Mouse (Mus musculus) left cerebral cortex, adult 18-20 months (tissue): Measurements from ENCODE around the gene Trit1. TPM values are rescaled to one million over a fixed set of nuclear protein-coding genes. Genes with fewer than 3 reads are reported as not detected.
A peak's percentile ranks its signal among the peaks of the same experiment; 100 is the strongest.

ENCODE experiments used
- DNase-seq, 2 experiments: peaks; one replicate each; pipeline ENCODE4 v3.0.0; 2021 to 2022; ENCODE audit warnings: low spot score in 2 of 2, mixed read lengths in 1 of 2
- total RNA-seq, 2 experiments: library from RNA; stranded (reverse); gene quantifications; 2 replicates each; pipeline ENCODE4 v1.2.3; 2021

Gene Trit1
- total RNA-seq, 2 experiments from 2014 or later: 18.0 to 18.2 TPM

DNA sequence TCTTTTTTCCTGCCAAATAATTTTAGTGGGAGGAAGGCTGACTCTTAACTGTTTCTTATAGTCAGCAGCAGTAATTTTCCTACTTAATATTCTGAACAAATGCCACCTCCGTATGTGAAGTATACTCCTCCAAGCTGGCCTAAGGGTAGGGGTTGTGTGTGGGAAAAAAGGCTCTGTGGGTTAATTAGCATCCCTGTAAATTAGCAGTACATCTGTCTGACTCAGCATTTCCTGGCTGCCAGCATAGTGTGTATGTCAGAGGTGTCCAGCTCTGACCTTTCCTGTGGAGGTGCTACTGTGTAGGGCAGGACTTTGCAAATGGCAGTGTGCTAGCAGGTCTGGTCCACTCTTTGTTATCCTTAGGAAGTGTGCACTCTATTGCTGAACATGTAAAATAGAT, 27.5 kb downstream of the Trit1 start:
- DNase-seq: no peak

DNA sequence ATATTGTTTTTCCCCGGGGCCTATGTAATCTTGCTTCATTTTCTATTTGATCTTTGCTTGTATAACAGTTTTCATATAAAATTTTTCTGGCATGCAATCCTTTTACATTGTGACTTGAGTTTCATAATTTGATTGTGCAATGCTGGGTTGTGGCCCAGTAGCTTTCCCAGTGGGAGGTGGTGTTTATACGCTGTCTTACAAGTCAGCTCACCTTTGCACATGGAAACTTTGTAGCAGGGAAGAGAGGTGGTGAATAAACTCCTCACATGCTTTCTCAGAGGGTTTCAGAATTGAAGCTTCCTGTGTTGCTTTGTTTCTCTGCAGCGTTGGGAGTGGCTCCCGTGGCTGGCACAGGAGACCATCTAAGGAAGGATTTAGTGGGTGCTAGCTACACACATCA, 28.4 kb downstream of the Trit1 start:
- no peak for DNase-seq

DNA sequence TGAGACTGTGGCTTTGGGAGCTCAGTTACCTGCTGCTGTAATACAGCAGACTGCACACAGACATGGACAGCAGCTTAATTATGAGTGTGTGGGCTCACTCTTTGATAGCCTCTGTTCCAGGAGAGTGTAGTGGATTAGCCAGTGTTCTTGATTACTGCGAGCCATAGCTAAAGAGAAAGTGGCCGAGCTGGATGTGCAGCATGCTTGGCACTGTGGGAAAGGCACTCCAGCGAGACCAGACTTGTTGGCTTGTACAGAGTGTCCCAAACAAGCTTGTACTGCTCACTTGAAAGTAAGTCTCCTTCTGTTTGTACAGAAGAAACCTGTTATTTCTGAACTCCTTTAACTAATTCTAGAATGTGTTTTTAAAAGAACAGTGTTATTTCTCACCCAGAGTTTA, 29.9 kb downstream of the Trit1 start:
- no peak for DNase-seq

DNA sequence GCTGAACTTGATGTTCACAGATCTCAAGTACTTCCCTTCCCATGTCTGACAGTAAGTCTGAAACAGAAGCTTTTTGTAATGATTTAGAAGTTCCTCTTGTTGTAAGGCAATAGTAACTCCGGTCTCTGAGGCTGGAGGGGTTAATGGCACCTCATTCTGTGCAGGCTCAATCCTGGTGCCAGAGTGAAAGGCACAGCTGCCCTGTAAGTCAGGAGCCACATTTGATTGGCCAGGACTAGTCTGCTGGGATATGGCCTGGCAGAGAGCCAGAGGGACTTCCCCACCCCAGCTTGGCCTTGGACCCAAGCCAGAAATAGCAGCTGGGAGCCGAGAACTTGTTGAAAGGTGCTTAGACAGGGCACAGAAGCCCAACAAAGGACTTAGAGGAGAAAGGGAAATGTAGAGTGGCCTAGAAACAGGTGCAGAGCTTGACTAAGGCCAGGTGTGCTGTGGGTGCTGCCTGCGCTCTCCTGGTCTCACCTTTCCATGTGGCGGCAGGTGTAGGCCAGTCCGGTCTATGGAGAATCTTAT, 34.3 kb downstream of the Trit1 start:
- peak; percentile 33 to 52 for DNase-seq

- DNase-seq: peak; percentile 52 to 67
These were observed 36.8 kb downstream of the Trit1 start for GRCm38 (mm10) chr4:123053179-123053578.

- DNase-seq: peak; percentile 63 to 67
These were observed 37.9 kb downstream of the Trit1 start for GRCm38 (mm10) chr4:123054172-123054790.

DNA sequence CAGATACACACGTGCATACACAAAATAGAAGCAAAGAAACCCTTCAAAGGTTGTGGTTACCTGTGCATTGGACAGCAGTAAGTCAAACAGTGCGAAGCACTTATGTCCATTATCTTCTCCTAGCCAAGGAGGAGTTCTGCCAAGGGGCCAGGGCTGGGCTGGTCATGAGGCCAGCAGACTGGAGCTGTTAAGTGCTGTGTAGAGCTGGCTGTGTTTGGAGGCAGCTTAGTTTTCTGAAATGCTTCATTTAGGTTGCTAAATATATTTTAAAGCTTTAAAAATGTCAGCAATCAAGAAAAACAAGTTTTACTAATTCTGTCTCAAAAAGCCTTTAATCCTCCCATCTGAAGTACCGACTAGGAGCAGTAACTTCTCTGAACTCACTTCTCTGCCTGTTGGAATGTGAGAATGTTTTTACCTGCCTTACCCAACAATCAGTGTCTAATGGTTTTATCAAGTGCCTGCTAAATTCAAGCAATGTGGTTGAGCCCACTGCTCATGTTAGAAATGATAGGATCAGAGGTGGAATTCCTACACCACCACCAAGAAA, 40.2 kb downstream of the Trit1 start:
- DNase-seq: no peak

DNA sequence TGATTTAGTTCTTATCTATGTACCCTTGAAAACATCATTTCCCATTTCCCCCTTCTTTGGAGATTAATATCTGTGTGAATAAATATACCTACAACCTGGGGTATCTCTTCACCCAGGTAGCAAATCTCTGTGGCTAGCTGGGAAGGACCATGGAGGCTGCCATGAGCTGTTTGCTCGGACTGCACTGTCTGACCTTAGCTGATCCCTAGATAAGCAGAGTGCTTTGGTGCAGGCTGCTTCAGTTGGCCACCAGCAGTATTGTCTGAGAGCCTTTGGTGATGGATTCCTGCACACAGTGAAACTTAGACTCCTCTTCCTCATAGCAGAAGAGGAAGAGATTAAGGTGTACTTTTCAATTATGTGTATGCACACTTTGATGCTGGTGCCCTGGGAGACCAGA, 41.6 kb downstream of the Trit1 start:
- no peak for DNase-seq

DNA sequence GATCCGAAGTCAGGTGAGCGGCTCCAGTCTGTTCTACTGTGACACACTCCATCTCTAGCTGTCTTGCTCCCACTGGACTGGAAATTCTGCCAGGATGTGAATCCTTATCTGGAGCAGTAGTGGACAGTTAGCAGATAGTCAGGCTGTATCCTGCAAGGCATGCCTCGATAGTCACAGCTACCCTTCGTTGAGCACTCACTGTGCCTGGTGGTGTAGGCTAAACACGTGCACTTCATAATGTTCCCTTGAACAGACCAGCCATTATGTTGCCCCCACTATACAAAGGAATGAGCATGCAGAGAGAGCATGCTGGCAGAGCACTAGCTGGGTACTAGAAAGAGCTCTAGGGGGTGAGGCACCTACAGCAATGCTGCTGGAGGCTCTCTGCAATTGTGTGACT, 45.3 kb downstream of the Trit1 start:
- DNase-seq: no peak

DNA sequence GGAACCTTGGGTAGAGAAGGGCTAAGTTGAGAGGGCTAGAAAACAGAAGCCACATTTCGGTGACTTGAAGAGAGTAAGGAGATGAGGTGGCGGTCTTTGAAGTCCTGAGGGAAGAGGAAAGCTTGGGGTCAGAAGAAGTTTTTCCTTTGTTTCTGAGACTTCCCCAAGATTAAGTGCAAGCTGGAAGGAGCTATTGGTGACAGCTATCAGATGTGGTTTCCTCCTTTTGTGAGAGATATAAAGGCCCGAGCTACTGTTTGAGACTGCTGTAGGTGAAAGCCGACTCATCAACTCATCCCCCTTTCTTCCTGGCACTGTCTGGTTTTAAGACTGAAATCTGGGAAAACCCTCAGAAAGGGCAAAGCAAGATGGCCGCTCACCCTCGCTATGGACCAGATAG, 52.2 kb downstream of the Trit1 start:
- no peak for DNase-seq

- DNase-seq: peak; percentile 28 to 29
These were observed 55.0 kb downstream of the Trit1 start for GRCm38 (mm10) chr4:123071266-123071966.

GRCm38 (mm10) chr4:123076928-123077327, 60.5 kb downstream of the Trit1 start:
- no peak for DNase-seq

- DNase-seq: no peak
These were observed 61.8 kb downstream of the Trit1 start for GRCm38 (mm10) chr4:123078231-123078630.

DNA sequence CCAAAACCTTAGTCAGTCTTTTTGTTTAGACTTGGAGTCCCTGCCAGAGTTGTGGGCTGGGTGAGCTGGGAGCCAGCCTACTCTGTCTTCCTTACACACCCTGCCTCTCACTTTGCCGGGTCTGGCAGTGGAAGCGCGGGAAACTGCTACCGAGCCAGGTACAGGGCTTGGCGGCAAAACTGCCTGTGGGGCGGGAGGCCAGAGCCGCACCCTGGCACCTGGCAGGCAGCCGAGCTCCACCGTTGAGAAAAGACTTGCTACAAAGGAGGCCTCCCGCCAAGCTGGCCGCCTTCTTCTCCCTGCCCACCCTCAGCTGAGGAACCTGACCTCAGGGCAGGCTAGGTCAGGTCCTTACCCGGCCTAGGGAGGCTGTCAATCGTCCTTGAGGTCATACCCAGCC, 64.4 kb downstream of the Trit1 start:
- peak; percentile 42 to 47 for DNase-seq

GRCm38 (mm10) chr4:123082283-123083163, 66.1 kb downstream of the Trit1 start:
- peak; percentile 55 to 60 for DNase-seq

GRCm38 (mm10) chr4:123083323-123083902, 67.0 kb downstream of the Trit1 start:
- no peak for DNase-seq

DNA sequence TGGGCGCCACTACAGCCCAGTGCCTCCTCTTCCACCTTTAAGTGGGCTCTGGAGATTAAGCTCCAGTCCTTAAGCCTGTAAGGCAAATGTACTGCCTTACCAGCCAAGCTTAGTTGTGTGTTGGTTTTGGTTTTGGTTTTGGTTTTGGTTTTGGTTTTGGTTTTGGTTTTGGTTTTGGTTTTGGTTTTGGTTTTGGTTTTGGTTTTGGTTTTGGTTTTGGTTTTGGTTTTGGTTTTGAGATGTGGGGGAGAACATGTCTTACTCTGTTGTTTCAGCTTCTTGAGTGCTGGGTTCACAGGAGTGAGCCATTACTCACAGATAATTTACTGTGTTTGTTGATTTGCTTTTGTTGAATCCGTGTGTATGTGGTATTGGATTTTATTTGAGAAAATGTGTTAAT, 68.9 kb downstream of the Trit1 start:
- no peak for DNase-seq

DNA sequence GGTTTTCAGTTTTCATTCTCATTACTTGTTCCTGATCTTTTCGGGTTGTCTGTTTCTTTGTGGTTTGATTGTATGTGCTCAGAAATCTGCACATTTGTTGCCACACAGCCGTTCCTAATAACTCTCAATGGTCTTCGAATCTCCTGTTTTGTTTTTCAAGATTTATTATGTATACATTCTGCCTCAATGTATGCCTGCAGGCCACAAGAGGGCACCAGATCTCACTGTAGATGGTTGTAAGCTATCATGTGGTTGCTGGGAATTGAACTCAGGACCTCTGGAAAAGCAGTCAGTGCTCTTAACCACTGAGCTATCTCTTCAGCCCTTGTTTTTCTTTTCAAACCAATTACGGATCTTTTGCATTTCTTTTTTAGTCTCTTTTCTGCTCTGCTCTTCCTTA, 70.0 kb downstream of the Trit1 start:
- DNase-seq: no peak

DNA sequence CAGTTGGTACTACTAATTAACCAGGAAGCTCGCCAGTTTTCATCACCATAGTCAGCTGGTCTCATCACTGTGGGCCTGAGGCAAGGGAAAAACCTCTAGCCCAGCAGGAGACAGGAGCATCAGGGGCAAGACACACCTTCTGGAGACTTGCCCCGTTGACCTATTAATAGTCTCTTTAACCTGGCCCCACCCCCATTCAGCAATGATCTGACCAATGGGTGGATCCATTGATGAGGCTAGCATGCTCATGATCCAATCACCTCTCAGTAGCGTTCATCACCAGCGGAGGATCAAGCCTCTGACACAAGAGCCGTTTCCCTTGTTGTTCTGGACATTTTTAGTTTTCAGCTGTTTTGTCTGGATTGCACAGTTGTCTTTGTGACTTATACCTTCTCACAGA, 76.2 kb downstream of the Trit1 start:
- DNase-seq: no peak

DNA sequence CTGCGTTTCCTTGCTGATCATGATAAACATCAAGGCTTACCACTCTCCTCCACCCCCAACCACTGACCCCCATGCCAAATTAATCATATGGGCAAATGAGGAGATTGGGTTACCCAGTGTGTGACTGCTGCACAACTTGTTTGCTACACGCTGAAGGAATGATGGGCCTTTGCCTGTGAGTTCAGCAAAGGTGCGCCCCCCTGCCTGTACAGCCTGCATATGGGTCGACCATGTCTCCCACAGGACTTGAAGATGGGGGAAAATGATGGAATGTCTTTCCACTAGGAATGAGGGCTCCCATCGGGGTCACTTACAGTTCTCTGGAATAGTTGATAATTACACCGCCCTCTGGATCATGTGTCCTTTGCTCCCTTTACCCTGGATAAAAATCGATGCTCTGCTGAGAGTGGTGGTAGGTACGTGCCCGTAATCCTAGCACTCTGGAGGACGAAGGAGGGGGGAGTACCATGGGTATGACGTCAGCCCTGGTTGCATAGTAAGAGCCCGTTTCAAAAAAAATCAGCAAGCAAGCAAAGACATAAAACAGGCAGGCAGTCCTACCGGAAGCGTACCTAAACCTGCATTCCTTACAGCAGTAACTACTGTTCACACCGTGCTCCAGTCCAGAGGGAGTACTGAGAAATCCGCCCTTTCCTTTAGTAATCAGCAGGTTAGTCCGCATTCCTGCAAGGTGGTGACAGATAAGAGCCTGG, 76.8 kb downstream of the Trit1 start:
- DNase-seq: no peak
